Mouse (Mus musculus): ENCODE measurements at regions not wholly inside any gene's neighbourhood (a gene's known extent, or its start where the extent isn't known, plus 50 kb on each side); places are given as distances from the start of the nearest gene placed in this dataset.

GRCm38 (mm10) chr12:77674755-77675154 lies 436.8 kb downstream of the Fut8 start:
- TF ChIP-seq CTCF (conservative IDR thresholded peaks at IDR 0.05; ENCODE audit: low read length), result peak; percentile 70
- no peak for TF ChIP-seq NANOG (IDR thresholded peaks at IDR 0.05; ENCODE audit: borderline replicate concordance, low read length)
- TF ChIP-seq POU5F1 (IDR thresholded peaks at IDR 0.05; ENCODE audit: borderline replicate concordance, low read length), result no peak

Data from E14TG2a.4 (cell line).